26 mouse cellular contexts compared by ENCODE assay signal in genomic region chr12:45644180-45644579, GRCm38 (mm10).
"Had no signal": no experiment of that assay in that cellular context is flagged by ENCODE, and none has a peak within 500 bp of the region (broad histone marks: within the 10 kb centered on the region; RNA-seq: fewer than 3 reads in every experiment).

No protein-coding gene starts in this region.

- H3K36me3 ChIP-seq: heart, embryonic 10.5 days; heart, embryonic 12.5 days; hindbrain, embryonic 10.5 days; hindbrain, embryonic 12.5 days; limb, embryonic 10.5 days; limb, embryonic 12.5 days; liver, embryonic 13.5 days; liver, embryonic 15.5 days had no signal

- H3K27me3 ChIP-seq: heart, embryonic 12.5 days; hindbrain, embryonic 12.5 days; limb, embryonic 12.5 days; liver, embryonic 13.5 days; liver, embryonic 15.5 days had no signal

- H3K9me3 ChIP-seq: heart, embryonic 10.5 days; hindbrain, embryonic 10.5 days; hindbrain, embryonic 12.5 days; limb, embryonic 10.5 days; limb, embryonic 12.5 days; liver, embryonic 13.5 days; liver, embryonic 15.5 days had no signal

- H3K27ac ChIP-seq: heart, embryonic 10.5 days; hindbrain, embryonic 10.5 days; hindbrain, embryonic 12.5 days; hindbrain, embryonic 14.5 days; kidney, postnatal 0 days; limb, embryonic 10.5 days; limb, embryonic 12.5 days; liver, embryonic 13.5 days; liver, embryonic 15.5 days had no signal

- H3K4me1 ChIP-seq: heart, embryonic 10.5 days; heart, embryonic 12.5 days; hindbrain, embryonic 10.5 days; hindbrain, embryonic 12.5 days; limb, embryonic 10.5 days; limb, embryonic 12.5 days; liver, embryonic 13.5 days; liver, embryonic 15.5 days had no signal

- DNase-seq: gastrocnemius, postnatal 14 days; gastrocnemius, postnatal 36 days; heart, adult 18-20 months; heart, postnatal 10 days; heart, postnatal 4 days; kidney, adult 18-20 months; kidney, adult 8-10 months; kidney, postnatal 14 days; kidney, postnatal 36 days; layer of hippocampus, adult 9-11 months; layer of hippocampus, postnatal 36 days; liver; liver, embryonic 13.5 days; liver, postnatal 0 days had no signal

- H3K4me2 ChIP-seq: heart, embryonic 12.5 days; hindbrain, embryonic 12.5 days; hindbrain, embryonic 14.5 days; limb, embryonic 12.5 days; liver, embryonic 11.5 days; liver, embryonic 13.5 days; liver, embryonic 15.5 days had no signal

- H3K4me3 ChIP-seq: heart, embryonic 10.5 days; heart, embryonic 12.5 days; hindbrain, embryonic 10.5 days; hindbrain, embryonic 12.5 days; limb, embryonic 10.5 days; limb, embryonic 12.5 days; liver, embryonic 13.5 days; liver, embryonic 15.5 days had no signal

- H3K9ac ChIP-seq: heart, embryonic 12.5 days; hindbrain, embryonic 12.5 days; hindbrain, embryonic 14.5 days; limb, embryonic 12.5 days; liver, embryonic 13.5 days; liver, embryonic 15.5 days; liver, postnatal 0 days had no signal

- ATAC-seq: hindbrain, embryonic 16.5 days; intestine, embryonic 16.5 days; liver, postnatal 0 days had no signal
